Mouse (Mus musculus) hindbrain, postnatal 0 days (tissue): ENCODE measurements around the gene Lenep. TPM values are rescaled to one million over a fixed set of nuclear protein-coding genes. Genes with fewer than 3 reads are reported as not detected.

Experiments used
- ATAC-seq: fragments of 200-750 bp; cut with Nextera tagmentation; 2 replicates; pipeline ENCODE4 v1.8.0; 2017; ENCODE audit warnings: mild to moderate bottlenecking, moderate TSS enrichment, moderate library complexity
- DNase-seq: peaks from one replicate; pipeline ENCODE4 v3.0.0-alpha.2; 2015; ENCODE audit warnings: low spot score
- H3K27ac ChIP-seq: fragments of 300-500 bp; sonication (generic); 2 replicates; pipeline ENCODE4 v1.5.1; 2014; ENCODE audit warnings: mild to moderate bottlenecking
- H3K27me3 ChIP-seq: fragments of 300-500 bp; sonication (generic); 2 replicates; pipeline ENCODE4 v1.6.1; 2014; ENCODE audit warnings: low read length, mixed read lengths; ENCODE audit not compliant: insufficient read depth
- H3K36me3 ChIP-seq: fragments of 300-500 bp; sonication (generic); 2 replicates; pipeline ENCODE4 v1.6.1; 2014; ENCODE audit warnings: low read length, mixed read lengths; ENCODE audit not compliant: insufficient read depth
- H3K4me1 ChIP-seq: fragments of 300-500 bp; sonication (generic); 2 replicates; pipeline ENCODE4 v1.6.1; 2014; ENCODE audit warnings: antibody characterized with exemption, low read length, mixed read lengths; ENCODE audit not compliant: insufficient read depth
- H3K4me2 ChIP-seq: fragments of 300-500 bp; sonication (generic); 2 replicates; pipeline ENCODE4 v1.6.1; 2014; ENCODE audit warnings: low read depth, mild to moderate bottlenecking, low read length, moderate library complexity, mixed read lengths
- H3K4me3 ChIP-seq: fragments of 300-500 bp; sonication (generic); 2 replicates; pipeline ENCODE4 v1.5.1; 2014; ENCODE audit warnings: low read length
- H3K9ac ChIP-seq: fragments of 300-500 bp; sonication (generic); replicated peaks from 2 replicates; pipeline ENCODE4 v1.6.1; 2014; ENCODE audit warnings: mild to moderate bottlenecking, low read length, moderate library complexity, mixed read lengths
- H3K9me3 ChIP-seq: fragments of 300-500 bp; sonication (generic); 2 replicates; pipeline ENCODE4 v1.6.1; 2016; ENCODE audit warnings: low read length, mixed read lengths
- CTCF ChIP-seq: IDR thresholded peaks from 2 replicates; pipeline ENCODE4 v1.5.1; 2016; ENCODE audit warnings: antibody characterized with exemption, control low read depth, low read depth
- WGBS: fragments of 180-500 bp; shearing (Covaris S2); extraction: QIAGEN DNeasy Blood & Tissue Kit; methylation state at CpG from one replicate; pipeline ENCODE4 v1.1.7; 2014; 5-methylcytosine and 5-hydroxymethylcytosine counted together
- polyA plus RNA-seq: library from polyadenylated mRNA; unstranded; fragments of >200 nt; fragmentation: Nextera tagmentation; extraction: Ambion mirVana; gene quantifications from 2 replicates; pipeline ENCODE4 v1.2.1, GENCODE M21; 2015
- total RNA-seq: library from RNA; depleted of rRNA; stranded (reverse); fragments of >200 nt; gene quantifications from 2 replicates; pipeline ENCODE4 v1.2.3, GENCODE M21; 2014; rRNA removed

Lenep gene
- total and polyA plus RNA-seq, 2 experiments from 2014 or later: not detected

GRCm38 (mm10) chr3:89351271-89351670, 51.3 kb downstream of the Lenep start:
- WGBS: 74% methylated on average over 5 of the region's 5 CpGs
- ATAC-seq (no peak), DNase-seq (no peak)
- Histone ChIP-seq H3K27ac (no peak overlapping the region), H3K36me3 (no peaks in the 10 kb centered on the region), H3K4me1 (0 out of 2 replicates have a peak, but pooled peaks cover 7% of the 10 kb centered on the region), H3K9ac (no peak overlapping the region), H3K4me3 (no peak overlapping the region), H3K4me2 (no peak overlapping the region), H3K27me3 (no peaks in the 10 kb centered on the region), H3K9me3 (no peaks in the 10 kb centered on the region)
- no peak for TF ChIP-seq CTCF

Other genes starting within 250 kb of the Lenep start
- 83.8 and 85.7 TPM in 2 replicates for gene Hcn3, start 242.6 kb downstream of the Lenep start, total RNA-seq
- 33.5 and 38.1 TPM in 2 replicates for gene Hcn3, start 242.6 kb downstream of the Lenep start, polyA plus RNA-seq
- 36.3 and 43.1 TPM in 2 replicates for gene Clk2, start 238.0 kb downstream of the Lenep start, total RNA-seq
- 13.3 and 13.7 TPM in 2 replicates for gene Clk2, start 238.0 kb downstream of the Lenep start, polyA plus RNA-seq
- 60.4 and 77.5 TPM in 2 replicates for gene Scamp3, start 225.3 kb downstream of the Lenep start, total RNA-seq
- 139 and 143 TPM in 2 replicates for gene Scamp3, start 225.3 kb downstream of the Lenep start, polyA plus RNA-seq
- gene Fam189b, start 219.7 kb downstream of the Lenep start, total RNA-seq: 15.2 and 19.7 TPM in 2 replicates
- gene Fam189b, start 219.7 kb downstream of the Lenep start, polyA plus RNA-seq: 29.1 and 29.2 TPM in 2 replicates
- gene Gba, start 199.9 kb downstream of the Lenep start, total RNA-seq: 62.5 and 77.4 TPM in 2 replicates
- 45.8 and 46.8 TPM in 2 replicates for gene Gba, start 199.9 kb downstream of the Lenep start, polyA plus RNA-seq
- gene Thbs3, start 187.6 kb downstream of the Lenep start, total RNA-seq: 29.4 and 37.9 TPM in 2 replicates
- gene Thbs3, start 187.6 kb downstream of the Lenep start, polyA plus RNA-seq: 36.8 and 37.2 TPM in 2 replicates
- gene Mtx1, start 175.7 kb downstream of the Lenep start, total RNA-seq: 103 and 130 TPM in 2 replicates
- 186 TPM in 2 replicates for gene Mtx1, start 175.7 kb downstream of the Lenep start, polyA plus RNA-seq
- gene Muc1, start 173.7 kb downstream of the Lenep start, total RNA-seq: 1.9 TPM in 2 replicates
- 0.82 and 1.5 TPM in 2 replicates for gene Muc1, start 173.7 kb downstream of the Lenep start, polyA plus RNA-seq
- 74.9 and 111 TPM in 2 replicates for gene Krtcap2, start 156.8 kb downstream of the Lenep start, total RNA-seq
- gene Krtcap2, start 156.8 kb downstream of the Lenep start, polyA plus RNA-seq: 250 and 268 TPM in 2 replicates
- 97.9 and 101 TPM in 2 replicates for gene Trim46, start 156.5 kb downstream of the Lenep start, total RNA-seq
- 42.9 and 49.8 TPM in 2 replicates for gene Trim46, start 156.5 kb downstream of the Lenep start, polyA plus RNA-seq
- gene Dpm3, start 143.4 kb downstream of the Lenep start, total RNA-seq: 295 and 347 TPM in 2 replicates
- gene Dpm3, start 143.4 kb downstream of the Lenep start, polyA plus RNA-seq: 95.5 and 97.8 TPM in 2 replicates
- 30.1 and 30.8 TPM in 2 replicates for gene Slc50a1, start 132.2 kb downstream of the Lenep start, total RNA-seq
- 47.2 and 49.1 TPM in 2 replicates for gene Slc50a1, start 132.2 kb downstream of the Lenep start, polyA plus RNA-seq
- 3.9 and 5.9 TPM in 2 replicates for gene Efna1, start 121.7 kb downstream of the Lenep start, total RNA-seq
- 7.4 and 10.9 TPM in 2 replicates for gene Efna1, start 121.7 kb downstream of the Lenep start, polyA plus RNA-seq
- gene Efna3, start 79.8 kb downstream of the Lenep start, total RNA-seq: 107 and 171 TPM in 2 replicates
- 57.0 and 61.4 TPM in 2 replicates for gene Efna3, start 79.8 kb downstream of the Lenep start, polyA plus RNA-seq
- gene Efna4, start 64.8 kb downstream of the Lenep start, total RNA-seq: 7.6 and 9.6 TPM in 2 replicates
- gene Efna4, start 64.8 kb downstream of the Lenep start, polyA plus RNA-seq: 3.5 and 4.2 TPM in 2 replicates
- 94.4 and 107 TPM in 2 replicates for gene Adam15, start 52.8 kb downstream of the Lenep start, total RNA-seq
- gene Adam15, start 52.8 kb downstream of the Lenep start, polyA plus RNA-seq: 67.6 and 73.2 TPM in 2 replicates
- 0.07 and 0.31 TPM in 2 replicates for gene Dcst2, start 40.8 kb downstream of the Lenep start, total RNA-seq
- gene Dcst2, start 40.8 kb downstream of the Lenep start, polyA plus RNA-seq: 0.20 and 0.42 TPM in 2 replicates
- gene Dcst1, start 37.5 kb downstream of the Lenep start, total RNA-seq: 0.05 TPM in 1 of 2 replicates, not detected in the other
- gene Dcst1, start 37.5 kb downstream of the Lenep start, polyA plus RNA-seq: 1.00 and 1.1 TPM in 2 replicates
- gene Zbtb7b, start 8.0 kb downstream of the Lenep start, total RNA-seq: 3.7 and 5.4 TPM in 2 replicates
- gene Zbtb7b, start 8.0 kb downstream of the Lenep start, polyA plus RNA-seq: 0.73 and 0.82 TPM in 2 replicates
- gene Flad1, start 9.1 kb upstream of the Lenep start, total RNA-seq: 32.1 and 40.7 TPM in 2 replicates
- 23.8 and 26.8 TPM in 2 replicates for gene Flad1, start 9.1 kb upstream of the Lenep start, polyA plus RNA-seq
- 43.6 and 45.6 TPM in 2 replicates for gene Cks1b, start 15.6 kb upstream of the Lenep start, total RNA-seq
- 103 and 107 TPM in 2 replicates for gene Cks1b, start 15.6 kb upstream of the Lenep start, polyA plus RNA-seq
- 29.6 and 33.4 TPM in 2 replicates for gene Shc1, start 15.7 kb upstream of the Lenep start, total RNA-seq
- 12.8 and 13.9 TPM in 2 replicates for gene Shc1, start 15.7 kb upstream of the Lenep start, polyA plus RNA-seq
- 74.1 and 74.7 TPM in 2 replicates for gene Pygo2, start 27.4 kb upstream of the Lenep start, total RNA-seq
- 28.8 and 31.0 TPM in 2 replicates for gene Pygo2, start 27.4 kb upstream of the Lenep start, polyA plus RNA-seq
- gene Pbxip1, start 33.9 kb upstream of the Lenep start, total RNA-seq: 22.5 and 33.6 TPM in 2 replicates
- gene Pbxip1, start 33.9 kb upstream of the Lenep start, polyA plus RNA-seq: 28.5 and 31.3 TPM in 2 replicates
- gene Pmvk, start 51.7 kb upstream of the Lenep start, total RNA-seq: 65.4 and 74.2 TPM in 2 replicates
- gene Pmvk, start 51.7 kb upstream of the Lenep start, polyA plus RNA-seq: 117 and 120 TPM in 2 replicates
- gene Kcnn3, start 117.4 kb upstream of the Lenep start, total RNA-seq: 20.8 and 27.3 TPM in 2 replicates
- 7.2 and 7.4 TPM in 2 replicates for gene Kcnn3, start 117.4 kb upstream of the Lenep start, polyA plus RNA-seq